Mouse (Mus musculus) C2C12 (cell line): ENCODE results near the gene Olfr548-ps1. TPM values are rescaled to one million over a fixed set of nuclear protein-coding genes. Genes with fewer than 3 reads are reported as not detected.

ENCODE experiments used
- H3K27me3 ChIP-seq: one replicate; pipeline ENCODE4 v1.6.1; 2011; ENCODE audit not compliant: control insufficient read depth, insufficient read depth, insufficient read length
- H3K36me3 ChIP-seq: one replicate; pipeline ENCODE4 v1.6.1; 2011; ENCODE audit not compliant: control insufficient read depth, insufficient read depth
- H3K4me3 ChIP-seq: one replicate; pipeline ENCODE4 v1.5.1; 2011; ENCODE audit warnings: mild to moderate bottlenecking, control low read depth; ENCODE audit not compliant: poor library complexity, insufficient read depth, severe bottlenecking
- H3K79me2 ChIP-seq: one replicate; pipeline ENCODE4 v1.6.1; 2011; ENCODE audit not compliant: control insufficient read depth, insufficient read depth
- H3K79me3 ChIP-seq: one replicate; pipeline ENCODE4 v1.6.1; 2011; ENCODE audit warnings: low read depth, control low read depth
- H3ac ChIP-seq: one replicate; pipeline ENCODE3; 2011; ENCODE audit warnings: low read depth; ENCODE audit not compliant: control insufficient read depth, insufficient read length
- CEBPB ChIP-seq: IDR thresholded peaks from one replicate; pipeline ENCODE4 v1.6.1; 2011; ENCODE audit warnings: low read depth, mild to moderate bottlenecking, control low read depth, moderate library complexity
- CTCF ChIP-seq: IDR thresholded peaks from one replicate; pipeline ENCODE4 v1.5.1; 2011; ENCODE audit not compliant: control insufficient read depth, insufficient read depth, insufficient read length
- FOSL1 ChIP-seq: IDR thresholded peaks from one replicate; pipeline ENCODE4 v1.8.0; 2011; ENCODE audit warnings: mild to moderate bottlenecking, low read length; ENCODE audit not compliant: poor library complexity, insufficient read depth, severe bottlenecking
- MAX ChIP-seq: IDR thresholded peaks from one replicate; pipeline ENCODE4 v1.6.1; 2011; ENCODE audit warnings: mild to moderate bottlenecking, control low read depth
- MYOD1 ChIP-seq: IDR thresholded peaks from one replicate; pipeline ENCODE4 v1.6.1; 2011; ENCODE audit warnings: low read depth; ENCODE audit not compliant: control insufficient read depth, insufficient read length
- MYOG ChIP-seq: IDR thresholded peaks from one replicate; pipeline ENCODE4 v1.6.1; 2011; ENCODE audit not compliant: control insufficient read depth, insufficient read length; ENCODE audit errors: extremely low read depth
- USF1 ChIP-seq: IDR thresholded peaks from one replicate; pipeline ENCODE4 v1.6.1; 2011; ENCODE audit warnings: low read depth, mild to moderate bottlenecking, control low read depth, moderate library complexity
- polyA plus RNA-seq: library from polyadenylated mRNA; unstranded; fragments of >200 nt; fragmentation: generic; extraction: Trizol; gene quantifications from one replicate; pipeline ENCODE4 v1.2.1, GENCODE M21; 2012; ENCODE audit warnings: missing spikeins

The Olfr548-ps1 gene
- polyA plus RNA-seq, 1 experiment: not detected

- H3ac ChIP-seq: peak within 1 kb of the TSS; percentile 61
- no peaks in the 10 kb centered on the region for H3K27me3 ChIP-seq
- H3K36me3 ChIP-seq: no peaks in the 10 kb centered on the region
- H3K79me2 ChIP-seq: no peaks in the 10 kb centered on the region
- peak within 1 kb of the TSS; percentile 32 for H3K4me3 ChIP-seq
- TF ChIP-seq USF1 (no peak), MYOG (no peak), MYOD1 (no peak), MAX (no peak), CEBPB (no peak), FOSL1 (no peak), CTCF (no peak)
- no peaks in the 10 kb centered on the region for H3K79me3 ChIP-seq
Measured at GRCm38 (mm10) chr7:102564999-102565997, 24.6 kb downstream of the Olfr548-ps1 start, which contains the start of gene Trim21. Trim21 (minus strand) TSS chr7:102565486.

DNA sequence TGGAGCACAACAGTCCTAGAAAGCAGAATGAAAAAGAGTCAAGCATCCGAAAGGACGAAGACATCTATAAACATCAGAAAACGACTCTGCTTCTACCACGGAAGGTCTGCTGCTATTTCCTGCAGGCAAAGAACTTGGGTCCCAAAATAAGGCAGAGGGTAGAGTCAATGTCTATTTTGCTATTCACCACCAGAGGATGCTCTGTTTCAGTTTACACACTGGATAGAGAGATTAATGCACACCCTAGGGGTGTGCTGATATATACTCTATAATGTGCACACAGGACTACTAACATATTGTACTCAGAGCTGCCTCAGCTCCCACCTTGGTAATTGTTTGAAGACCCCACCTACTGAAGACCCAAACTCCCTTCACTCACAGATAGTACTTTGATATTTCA, 25.5 kb downstream of the Olfr548-ps1 start:
- no peaks in the 10 kb centered on the region for H3K36me3 ChIP-seq
- no peak overlapping the region for H3ac ChIP-seq
- no peak overlapping the region for H3K4me3 ChIP-seq
- H3K27me3 ChIP-seq: no peaks in the 10 kb centered on the region
- H3K79me2 ChIP-seq: no peaks in the 10 kb centered on the region
- H3K79me3 ChIP-seq: no peaks in the 10 kb centered on the region
- TF ChIP-seq USF1: no peak
- TF ChIP-seq CTCF: no peak
- no peak for TF ChIP-seq CEBPB
- no peak for TF ChIP-seq FOSL1
- TF ChIP-seq MYOG: no peak
- no peak for TF ChIP-seq MAX
- TF ChIP-seq MYOD1: no peak

GRCm38 (mm10) chr7:102571142-102571541, 30.4 kb downstream of the Olfr548-ps1 start, which contains the start of gene Olfr550:
Olfr550 (plus strand) TSS chr7:102571442.
- H3K79me3 ChIP-seq: no peaks in the 10 kb centered on the region
- no peak within 1 kb of the TSS for H3ac ChIP-seq
- TF ChIP-seq USF1: no peak
- TF ChIP-seq MAX: no peak
- no peak for TF ChIP-seq FOSL1
- TF ChIP-seq CTCF: no peak
- no peak for TF ChIP-seq CEBPB
- no peak for TF ChIP-seq MYOD1
- no peak for TF ChIP-seq MYOG

DNA sequence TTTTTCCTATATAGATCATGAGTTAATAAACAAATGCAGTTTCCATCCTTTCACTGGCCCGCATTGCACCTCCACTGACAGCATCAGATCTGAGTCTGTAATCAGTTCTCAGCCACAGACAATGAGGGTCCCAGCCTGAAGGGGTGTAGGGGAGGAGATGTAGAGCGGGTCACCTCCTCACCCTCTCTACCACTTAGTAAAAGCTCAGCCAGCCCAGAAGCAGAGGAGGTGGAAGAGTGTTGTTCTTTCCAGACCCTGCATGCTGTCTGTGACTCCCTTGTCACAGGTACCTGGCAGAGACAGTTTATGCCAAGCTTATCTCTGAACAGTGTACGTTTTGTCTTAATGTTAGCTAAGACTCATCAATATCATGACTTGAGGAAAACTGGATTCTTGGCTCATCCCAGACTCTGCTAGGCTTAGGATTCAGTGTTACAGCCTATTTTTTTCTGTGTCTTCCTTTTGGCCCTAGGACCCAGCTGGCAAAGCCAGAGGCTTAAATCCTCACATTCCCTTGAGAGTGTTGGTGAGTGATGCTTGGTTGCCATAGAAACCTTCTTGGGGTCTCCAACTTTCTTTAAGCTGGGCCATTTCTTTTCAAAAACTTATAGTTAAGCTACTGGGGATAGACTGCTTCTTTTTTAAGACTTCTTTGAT, 32.6 kb downstream of the Olfr548-ps1 start:
- TF ChIP-seq CTCF (no peak), MYOG (no peak), FOSL1 (no peak), USF1 (no peak), MAX (no peak)
- Histone ChIP-seq H3K79me3 (no peaks in the 10 kb centered on the region), H3K36me3 (no peaks in the 10 kb centered on the region), H3K4me3 (no peak overlapping the region), H3ac (no peak overlapping the region), H3K27me3 (no peaks in the 10 kb centered on the region), H3K79me2 (no peaks in the 10 kb centered on the region)

More at GRCm38 (mm10) chr7:102571142-102571541, 30.4 kb downstream of the Olfr548-ps1 start, which contains the start of gene Olfr550:
- H3K4me3 ChIP-seq: no peak within 1 kb of the TSS
- no peaks in the 10 kb centered on the region for H3K36me3 ChIP-seq
- no peaks in the 10 kb centered on the region for H3K27me3 ChIP-seq
- H3K79me2 ChIP-seq: no peaks in the 10 kb centered on the region

- H3ac ChIP-seq: no peak overlapping the region
- TF ChIP-seq MAX (no peak), CTCF (no peak), USF1 (no peak), MYOG (no peak), FOSL1 (no peak), MYOD1 (no peak), CEBPB (no peak)
- H3K79me2 ChIP-seq: no peaks in the 10 kb centered on the region
- no peaks in the 10 kb centered on the region for H3K79me3 ChIP-seq
- H3K36me3 ChIP-seq: no peaks in the 10 kb centered on the region
- no peak overlapping the region for H3K4me3 ChIP-seq
- H3K27me3 ChIP-seq: no peaks in the 10 kb centered on the region
Measured at GRCm38 (mm10) chr7:102575998-102576397, 35.3 kb downstream of the Olfr548-ps1 start.
